Mouse (Mus musculus) E14TG2a.4 (cell line): ENCODE data around the gene Angel2.

Experiments used
- CTCF ChIP-seq: conservative IDR thresholded peaks from 2 replicates; pipeline ENCODE4 v1.5.1; 2014; ENCODE audit warnings: low read length
- NANOG ChIP-seq: IDR thresholded peaks from 2 replicates; pipeline ENCODE4 v1.6.1; 2014; ENCODE audit warnings: borderline replicate concordance, low read length, mixed read lengths
- POU5F1 ChIP-seq: IDR thresholded peaks from 2 replicates; pipeline ENCODE4 v1.6.1; 2014; ENCODE audit warnings: low read length, borderline replicate concordance

- TF ChIP-seq CTCF (no peak), NANOG (no peak), POU5F1 (no peak)
Measured at GRCm38 (mm10) chr1:190888646-190889045, 36.3 kb upstream of the Angel2 start.
